Mouse (Mus musculus) ZHBTc4 (cell line): ENCODE measurements around the gene Sema4b.
A peak's percentile ranks its signal among the peaks of the same experiment; 100 is the strongest.

Source experiments
- DNase-seq: peaks from one replicate; pipeline ENCODE4 v3.0.0-alpha.2; 2011; ENCODE audit warnings: low read depth, low spot score

Sema4b gene

DNA sequence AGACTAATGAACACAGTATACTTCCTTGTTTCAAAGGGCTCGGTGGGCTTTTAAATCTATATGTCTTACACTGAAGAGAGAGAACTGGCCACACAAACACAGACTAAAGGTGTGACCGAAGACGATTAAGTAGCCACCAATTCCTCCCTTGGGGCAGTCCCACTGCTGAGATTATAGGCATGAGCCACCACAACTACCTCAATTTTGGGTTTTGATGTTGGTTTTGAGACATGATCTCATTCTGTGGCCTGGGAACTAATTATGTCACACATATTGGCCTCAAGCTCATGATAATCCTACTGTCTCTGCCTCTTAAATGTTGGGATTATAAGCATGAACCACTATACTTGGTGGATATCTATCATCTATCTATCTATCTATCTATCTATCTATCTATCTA lies 9.2 kb upstream of the Sema4b start:
- no peak for DNase-seq

DNA sequence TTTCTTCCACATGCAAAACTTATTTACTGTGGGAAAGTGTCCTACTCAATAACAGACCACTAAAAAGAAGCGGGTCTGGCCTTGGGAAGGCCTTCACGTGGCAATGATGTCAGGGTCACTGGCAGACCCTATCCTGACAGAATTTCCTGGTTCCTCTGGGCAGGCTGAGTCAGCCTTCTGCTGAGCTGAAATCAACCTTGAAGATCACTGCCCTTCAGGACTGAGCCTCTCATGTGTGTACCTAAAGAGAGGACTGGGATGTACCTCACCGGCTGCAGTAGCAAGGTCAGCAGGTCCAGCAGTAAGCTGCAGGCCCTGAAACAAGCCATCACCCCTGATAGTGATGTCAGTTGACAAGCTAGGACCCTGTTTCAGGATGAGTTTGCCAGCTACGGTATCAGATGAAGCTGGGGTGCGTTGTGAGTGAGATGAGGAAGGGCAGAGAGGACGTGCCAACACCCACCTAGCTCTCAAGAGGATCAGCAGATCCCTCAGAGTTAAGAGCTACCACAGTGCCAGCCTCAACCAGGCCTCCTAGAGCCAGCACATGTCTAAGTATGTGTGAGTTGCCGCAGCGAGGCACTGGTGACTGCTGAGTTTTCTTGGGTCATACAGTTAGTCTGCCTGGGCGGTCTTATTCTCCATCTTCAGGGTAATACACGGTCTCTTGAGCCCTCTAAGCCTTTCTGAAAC lies 8.5 kb upstream of the Sema4b start:
- no peak for DNase-seq

DNA sequence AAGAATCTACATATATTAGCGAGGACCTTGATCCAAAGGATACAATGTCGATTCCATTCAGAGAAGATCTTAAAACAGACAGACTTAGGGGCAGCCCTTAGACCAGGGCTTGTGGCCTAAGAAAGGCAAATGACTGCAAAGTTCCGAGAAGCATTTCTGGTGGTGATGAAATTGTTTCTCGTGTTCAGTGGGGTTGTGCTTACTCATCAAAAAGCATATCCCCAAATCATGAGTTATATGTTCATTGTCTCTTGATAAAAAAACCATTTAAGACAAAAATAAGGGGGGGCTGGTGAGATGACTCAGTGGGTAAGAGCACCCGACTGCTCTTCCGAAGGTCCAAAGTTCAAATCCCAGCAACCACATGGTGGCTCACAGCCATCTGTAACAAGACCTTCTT lies 7.3 kb upstream of the Sema4b start:
- no peak for DNase-seq

DNA sequence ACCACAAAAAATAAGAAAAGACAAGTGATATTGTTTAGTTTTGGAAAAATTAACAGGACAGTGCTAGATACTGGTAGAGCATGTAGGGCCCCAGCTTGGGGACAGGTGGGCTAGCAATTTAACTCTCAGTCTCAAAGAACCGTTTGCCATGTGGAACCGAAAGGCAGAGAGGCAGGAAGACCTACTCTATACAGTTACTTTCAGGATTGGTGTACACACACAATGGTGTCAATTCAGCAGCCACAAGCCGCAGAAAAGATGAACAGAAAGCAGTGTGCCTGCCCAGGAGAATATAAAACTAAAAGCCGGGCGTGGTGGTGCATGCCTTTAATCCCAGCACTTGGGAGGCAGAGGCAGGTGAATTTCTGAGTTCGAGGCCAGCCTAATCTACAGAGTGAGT lies 6.9 kb upstream of the Sema4b start:
- no peak for DNase-seq

DNA sequence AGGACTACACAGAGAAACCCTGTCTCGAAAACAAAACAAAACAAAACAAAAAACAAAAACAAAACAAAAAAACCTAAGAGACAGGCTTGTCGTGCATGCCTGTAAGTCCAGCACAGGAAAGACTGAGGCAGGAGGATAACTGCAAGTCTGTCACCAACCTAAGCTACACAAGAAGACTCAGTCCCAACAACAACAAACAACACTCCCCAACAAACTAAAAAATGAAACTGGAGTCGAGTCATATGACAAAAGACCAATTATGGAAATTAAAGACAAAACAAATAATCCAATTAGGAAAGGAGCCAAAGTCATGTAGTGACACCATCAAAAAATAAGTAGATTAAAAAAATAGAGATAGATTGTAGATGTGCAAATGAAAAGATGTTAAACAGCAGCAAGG lies 6.4 kb upstream of the Sema4b start:
- no peak for DNase-seq

DNA sequence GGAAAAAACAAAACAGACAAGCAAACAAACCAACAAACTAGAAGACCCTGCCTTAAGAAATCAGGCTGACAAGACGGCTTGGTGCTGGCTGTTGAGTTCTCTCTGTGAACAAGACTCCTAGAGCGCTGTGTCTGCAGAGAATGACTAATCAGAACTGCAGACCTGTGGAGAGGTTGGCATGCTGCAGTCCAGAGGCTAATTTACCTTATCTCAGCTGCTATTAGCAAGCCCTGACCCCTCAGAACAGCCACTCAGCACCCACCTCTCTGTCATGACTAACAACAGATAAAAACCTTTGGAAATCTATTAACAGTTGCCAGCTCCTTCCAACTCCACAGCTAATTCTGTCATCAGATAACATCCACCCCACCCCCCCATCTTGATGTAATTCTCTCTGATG lies 5.6 kb upstream of the Sema4b start:
- DNase-seq, result no peak

DNA sequence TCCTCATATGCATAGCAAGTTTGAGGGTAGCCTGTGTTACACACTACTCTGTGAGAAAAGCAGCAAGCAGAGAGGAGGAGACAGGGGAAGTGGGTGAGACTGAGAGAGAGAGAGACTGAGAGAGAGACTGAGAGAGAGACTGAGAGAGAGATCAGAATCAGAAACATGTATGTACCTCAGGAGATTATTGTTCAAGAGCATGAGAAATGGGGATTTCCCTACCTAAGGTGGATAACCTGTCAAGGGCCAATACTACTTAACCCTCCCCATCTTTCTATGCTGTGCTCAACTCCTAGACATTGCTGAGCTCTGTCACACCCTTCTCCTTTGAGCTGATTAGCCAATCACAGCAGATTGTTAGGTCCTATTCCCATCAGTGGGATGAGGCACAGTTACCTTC lies 4.5 kb upstream of the Sema4b start:
- DNase-seq, result no peak

DNA sequence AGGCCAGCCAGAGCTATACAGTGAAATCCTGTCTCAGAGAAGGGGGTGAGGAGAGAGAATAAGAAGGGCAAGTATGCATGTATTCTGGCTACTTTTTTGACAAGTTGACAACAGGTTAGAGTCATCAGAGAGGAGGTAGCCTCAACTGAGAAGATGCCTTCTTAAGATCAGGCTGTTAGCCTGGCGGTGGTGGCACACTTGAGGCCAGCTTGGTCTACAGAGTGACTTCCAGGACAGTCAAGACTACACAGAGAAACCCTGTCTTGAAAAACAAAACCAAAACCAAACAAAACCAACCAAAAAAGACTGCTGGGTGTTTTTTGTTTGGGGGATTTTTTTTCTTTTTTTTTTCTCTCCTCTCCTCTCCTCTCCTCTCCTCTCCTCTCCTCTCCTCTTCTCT lies 3.2 kb upstream of the Sema4b start:
- DNase-seq, result no peak

DNA sequence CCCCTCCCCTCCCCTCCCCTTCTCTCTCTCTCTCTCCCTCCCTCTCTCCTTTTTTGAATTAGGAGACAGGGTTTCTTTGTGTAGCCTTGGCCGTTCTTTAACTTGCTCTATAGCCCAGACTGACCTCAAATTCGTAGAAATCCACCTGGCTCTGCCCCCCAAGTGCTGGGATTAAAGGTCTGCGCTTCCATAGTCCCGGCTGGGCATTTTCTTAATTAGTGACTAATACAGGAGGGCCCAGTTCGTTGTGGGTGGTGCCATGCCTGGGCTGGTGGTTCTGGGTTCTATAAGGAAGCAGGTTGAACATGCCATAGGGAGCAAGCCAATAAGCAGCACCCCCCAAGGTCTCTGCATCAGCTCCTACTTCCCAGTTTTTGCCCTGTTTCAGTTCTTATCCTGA lies 2.7 kb upstream of the Sema4b start:
- no peak for DNase-seq

DNA sequence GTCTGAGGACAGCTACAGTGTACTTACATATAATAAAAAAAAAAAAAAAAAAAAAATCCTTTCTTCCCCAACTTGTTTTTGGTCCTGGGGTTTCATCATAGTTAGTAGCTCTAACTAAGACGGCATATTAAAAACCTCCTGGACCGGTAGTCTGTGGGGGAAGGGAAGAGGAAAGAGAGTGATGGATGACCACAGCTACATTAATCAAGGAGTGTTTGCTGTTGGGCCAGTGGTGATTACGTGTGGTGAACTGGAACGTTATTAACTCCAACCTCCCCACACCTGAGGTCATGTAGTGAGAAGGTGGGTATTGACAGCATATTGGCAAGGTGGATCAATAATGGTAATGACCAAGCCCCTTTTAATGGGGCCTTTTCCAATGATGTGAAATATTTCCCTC lies 2.1 kb upstream of the Sema4b start:
- no peak for DNase-seq

DNA sequence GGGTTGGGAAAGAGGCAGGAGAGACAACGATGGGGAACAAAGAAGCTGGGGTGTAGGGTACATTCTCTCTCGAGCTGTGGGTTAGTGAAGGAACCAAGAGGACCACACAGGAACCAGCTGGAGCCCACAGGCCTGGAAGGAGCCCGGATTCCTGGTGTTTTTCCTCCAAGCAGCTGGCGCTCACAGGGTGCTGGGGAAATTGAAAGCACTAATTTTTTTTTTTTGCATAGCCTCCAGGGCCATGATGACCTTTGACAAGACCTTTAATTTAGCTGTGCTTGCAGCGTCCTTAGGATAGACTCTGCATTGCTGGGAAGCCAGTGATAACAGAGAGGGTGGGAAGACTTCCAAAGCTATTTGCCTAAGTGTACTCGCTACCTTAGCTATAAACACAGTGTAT lies 1.7 kb upstream of the Sema4b start:
- DNase-seq, result no peak

DNA sequence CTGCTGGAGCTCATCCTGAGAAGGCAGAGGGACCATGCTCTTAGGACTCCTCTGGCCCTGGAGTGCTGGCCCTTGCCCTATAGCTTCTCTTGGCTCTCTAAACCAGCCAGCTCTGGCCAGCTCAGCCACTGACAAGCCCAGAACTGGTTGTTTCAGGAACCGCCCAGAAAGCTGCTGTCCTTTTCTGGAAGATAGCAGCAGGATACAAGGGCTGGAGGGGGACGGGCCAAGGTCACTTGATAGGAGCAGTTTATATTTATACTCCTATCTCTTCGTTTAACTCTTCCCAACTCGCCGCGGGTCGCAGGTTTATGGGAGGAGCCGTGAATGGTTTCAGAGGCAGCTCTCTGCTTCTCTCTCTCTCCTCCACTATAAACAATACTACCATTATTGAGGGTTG lies 620 bp upstream of the Sema4b start:
- peak; percentile 95 for DNase-seq

DNA sequence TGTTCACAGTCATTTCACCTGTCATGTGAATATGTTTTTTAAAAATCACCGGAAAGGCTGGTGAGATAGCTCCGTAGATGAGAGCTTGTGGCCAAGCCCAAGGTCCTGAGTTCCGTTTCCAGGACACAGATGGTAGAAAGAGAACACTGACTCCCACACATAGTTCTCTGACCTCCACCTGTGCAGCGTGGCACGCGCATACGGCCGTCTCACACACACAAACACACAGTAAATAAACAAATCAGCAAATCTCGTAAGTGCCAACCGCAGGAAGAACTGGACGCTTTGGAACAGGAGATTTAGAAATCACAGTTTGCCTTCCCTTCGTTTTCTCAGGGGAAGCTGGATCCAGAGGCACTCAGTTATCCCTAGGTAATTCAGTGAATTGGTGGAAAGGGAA lies 860 bp downstream of the Sema4b start:
- no peak for DNase-seq

DNA sequence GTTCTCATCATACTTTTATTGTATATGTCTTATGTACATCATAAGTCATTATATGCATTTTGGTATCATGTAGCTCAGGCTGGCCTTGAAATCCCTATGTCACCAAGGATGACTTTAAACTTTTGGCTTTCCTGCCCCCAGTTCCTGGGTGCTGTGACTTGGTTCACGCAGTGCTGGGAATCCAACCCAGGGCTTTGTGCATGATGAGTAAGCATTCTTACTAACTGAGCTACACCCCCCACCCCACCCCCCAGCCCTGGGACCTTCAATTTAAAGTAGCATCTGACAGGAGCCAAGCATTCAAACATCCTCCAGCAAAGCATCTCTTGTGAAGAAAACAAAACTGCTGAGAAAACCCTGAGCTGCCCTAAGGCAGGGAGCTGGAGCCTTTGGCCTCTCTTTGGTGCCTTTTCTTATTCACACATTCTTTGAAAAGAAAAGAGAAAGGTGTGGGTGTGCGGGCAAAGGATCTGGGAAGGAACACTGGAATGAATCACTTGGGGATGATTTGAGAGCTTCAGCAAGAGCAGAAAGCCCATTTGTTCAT lies 2.0 kb downstream of the Sema4b start:
- peak; percentile 95 for DNase-seq

DNA sequence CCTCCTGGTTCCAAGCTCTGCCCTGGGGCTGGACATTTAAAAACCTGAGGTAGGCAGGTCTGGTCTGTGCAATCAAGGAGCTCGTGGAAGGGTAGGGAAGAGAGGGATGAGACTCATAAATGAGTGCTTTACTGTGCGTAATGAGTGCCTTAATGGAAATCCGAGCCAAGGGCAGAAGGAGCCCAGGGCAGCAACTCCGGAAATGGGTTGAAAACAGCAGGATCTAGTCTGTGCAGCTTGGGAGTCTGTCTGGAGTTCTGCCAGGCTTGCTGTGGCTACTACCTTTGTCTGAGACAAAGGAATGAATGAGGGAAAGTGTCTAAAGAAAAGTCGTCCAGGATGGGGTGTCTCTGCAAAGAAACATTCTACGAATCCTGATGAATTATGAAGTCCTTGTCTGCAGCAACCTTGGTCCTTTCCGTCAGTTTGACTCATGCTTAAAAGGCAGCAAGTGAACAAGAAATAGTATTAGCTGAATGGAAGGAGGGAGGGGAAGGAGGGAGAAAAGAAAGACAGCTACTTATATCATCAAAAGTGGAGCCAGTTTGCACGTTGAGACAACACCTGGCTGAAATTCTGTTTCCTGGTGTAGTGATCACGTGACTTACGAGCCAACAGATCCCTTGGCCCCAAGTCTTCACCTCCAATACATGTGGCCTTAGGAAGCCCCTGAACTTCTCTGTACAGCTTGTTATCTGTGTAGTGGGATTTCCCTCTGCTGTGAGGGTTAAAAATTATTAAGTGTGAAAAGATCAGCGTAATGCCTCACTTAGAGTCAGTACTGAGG lies 2.7 kb downstream of the Sema4b start:
- DNase-seq, result peak; percentile 73

DNA sequence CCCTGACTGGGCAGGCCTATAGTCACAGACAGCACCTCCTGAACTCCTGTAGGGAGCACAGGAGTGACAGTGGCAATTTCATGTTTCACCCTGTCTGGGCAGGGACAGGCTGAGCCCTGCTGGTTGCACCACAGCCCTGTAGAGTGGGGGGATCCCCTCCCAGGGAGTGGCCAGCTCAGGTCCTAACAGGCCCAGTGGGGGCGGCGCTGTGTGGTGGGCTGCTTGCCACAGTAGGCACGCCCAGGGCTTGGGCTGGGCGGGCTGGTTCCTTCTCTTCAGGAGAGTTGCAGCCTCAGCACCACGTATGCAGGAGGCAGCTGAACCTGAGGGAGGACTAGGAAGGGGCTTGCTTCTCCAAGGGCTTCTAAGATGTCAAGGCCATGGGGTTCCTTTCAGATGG lies 4.8 kb downstream of the Sema4b start:
- DNase-seq, result peak; percentile 52

DNA sequence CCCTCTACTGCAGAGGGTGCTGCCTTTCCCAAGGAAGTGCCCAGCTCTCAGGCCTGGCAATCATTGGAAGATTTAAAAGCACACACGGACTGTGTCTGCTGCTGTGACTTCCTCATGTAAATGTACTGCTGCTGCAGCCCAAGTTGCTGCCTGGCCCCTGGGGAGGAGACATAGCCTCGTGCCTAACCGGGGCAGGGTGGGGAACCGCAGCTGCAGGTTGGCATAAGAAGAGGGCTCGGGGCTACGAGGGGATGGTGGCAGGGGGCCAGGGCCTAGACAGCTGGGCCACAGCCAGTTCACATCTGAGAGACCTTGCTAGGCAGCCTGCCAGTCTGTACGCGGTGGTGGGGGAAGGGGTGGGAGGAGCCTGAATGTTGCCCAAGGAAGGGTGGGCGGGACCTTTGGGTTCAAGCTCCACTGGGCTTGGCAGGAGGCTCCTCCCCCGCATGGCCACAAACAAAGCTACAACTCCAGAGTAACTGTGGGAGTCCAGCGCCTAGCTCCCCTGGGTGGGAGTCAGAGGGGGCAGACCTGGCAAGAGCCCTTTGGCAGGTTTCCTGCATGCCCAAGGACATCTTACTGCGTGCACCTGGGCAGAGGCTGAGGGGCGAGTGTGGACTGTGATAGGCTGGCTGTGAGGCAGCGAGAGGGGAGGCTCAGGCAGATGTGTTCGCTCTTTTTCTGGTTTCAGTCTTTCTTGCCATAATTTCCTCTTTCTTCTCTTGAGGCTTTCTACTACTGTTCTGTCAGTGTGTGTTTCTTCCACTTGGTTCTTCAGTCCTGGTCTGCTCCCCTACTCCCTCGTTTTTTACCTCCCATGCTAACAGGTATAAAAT lies 5.8 kb downstream of the Sema4b start:
- DNase-seq, result peak; percentile 96

DNA sequence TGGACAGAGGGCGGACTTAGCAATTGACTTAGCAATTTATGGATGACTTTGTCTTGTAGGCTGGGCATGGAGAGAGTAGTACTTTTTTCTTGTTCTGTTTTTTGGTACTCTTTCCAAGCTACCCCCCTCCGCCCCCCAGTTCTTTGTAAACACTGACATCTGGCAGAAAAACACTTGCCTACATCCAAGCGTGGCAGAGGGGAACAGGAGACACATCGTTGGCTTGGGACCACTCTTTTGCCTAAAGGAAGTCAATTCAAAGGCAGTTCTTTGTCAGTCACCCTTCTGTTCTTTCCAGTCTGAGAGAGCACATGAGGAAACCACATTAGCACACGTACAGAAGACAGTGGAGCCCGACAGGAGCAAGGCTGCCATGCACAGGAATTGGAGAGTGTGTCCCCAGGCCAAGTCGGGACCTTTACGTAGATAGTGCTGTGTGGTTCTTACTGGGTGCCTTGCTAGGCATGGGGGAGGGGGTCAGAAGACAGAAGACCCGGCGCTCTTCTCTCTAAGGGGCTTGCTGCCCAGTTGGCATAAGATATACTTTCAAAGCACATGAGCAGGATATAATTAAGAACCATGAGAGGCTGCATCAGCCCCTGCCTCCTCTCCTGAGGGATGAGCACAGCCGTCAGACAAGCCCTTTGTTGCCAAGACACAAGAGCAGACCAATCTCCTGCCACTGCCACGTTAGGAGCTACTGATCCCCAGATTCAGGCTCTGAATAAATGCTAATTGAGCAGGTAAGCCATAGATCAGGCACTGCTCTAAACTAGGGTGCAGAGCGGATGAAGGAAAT lies 7.5 kb downstream of the Sema4b start:
- no peak for DNase-seq

DNA sequence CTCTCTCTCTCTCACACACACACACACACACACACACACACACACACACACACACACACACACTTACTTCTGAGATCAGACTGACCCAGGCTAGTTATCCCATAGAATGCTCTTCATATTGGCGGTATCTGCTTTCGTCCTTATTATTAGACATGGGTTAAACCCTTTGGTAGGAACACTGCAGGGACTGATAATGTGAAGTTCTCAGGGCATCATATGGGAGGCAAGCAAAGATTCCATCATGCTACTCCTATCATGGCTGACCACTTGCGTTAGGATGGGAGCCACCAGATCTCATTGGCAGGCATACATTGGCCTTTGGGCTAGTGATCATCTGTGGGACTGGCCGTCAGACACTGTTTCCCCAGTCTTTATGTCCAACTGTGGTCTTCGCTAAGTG lies 8.5 kb downstream of the Sema4b start:
- no peak for DNase-seq

DNA sequence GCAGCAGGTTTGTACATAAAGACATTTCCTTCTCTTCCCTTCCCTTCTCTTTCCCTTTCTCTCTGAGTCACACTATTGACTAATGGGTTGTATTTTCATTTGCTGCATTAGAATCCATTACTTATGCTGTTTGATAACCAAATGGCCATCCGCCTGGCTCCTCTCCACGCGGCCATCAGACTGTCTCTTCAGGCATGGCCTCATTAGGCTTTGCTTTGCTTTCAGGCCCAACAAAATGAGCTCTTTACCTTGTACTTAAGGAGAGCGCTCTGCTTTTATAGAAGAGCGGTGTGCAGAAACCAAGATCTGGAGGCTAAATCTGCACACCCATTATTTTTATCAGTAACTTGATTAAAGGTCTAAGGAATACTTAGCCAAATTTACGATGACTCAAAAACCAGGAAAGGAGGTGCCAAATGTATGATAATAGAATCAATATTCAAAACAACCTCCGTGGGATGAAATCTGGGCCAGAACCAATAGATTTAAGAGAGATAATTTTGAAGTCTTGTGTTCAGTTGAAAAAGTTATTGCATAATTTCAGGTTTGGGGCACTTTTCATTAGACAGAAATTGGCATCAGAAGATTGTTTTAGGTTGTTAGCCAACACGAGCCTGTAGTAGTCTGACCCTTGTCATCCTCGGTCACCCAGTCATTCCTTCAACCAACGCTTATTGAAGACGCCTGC lies 9.1 kb downstream of the Sema4b start:
- no peak for DNase-seq

DNA sequence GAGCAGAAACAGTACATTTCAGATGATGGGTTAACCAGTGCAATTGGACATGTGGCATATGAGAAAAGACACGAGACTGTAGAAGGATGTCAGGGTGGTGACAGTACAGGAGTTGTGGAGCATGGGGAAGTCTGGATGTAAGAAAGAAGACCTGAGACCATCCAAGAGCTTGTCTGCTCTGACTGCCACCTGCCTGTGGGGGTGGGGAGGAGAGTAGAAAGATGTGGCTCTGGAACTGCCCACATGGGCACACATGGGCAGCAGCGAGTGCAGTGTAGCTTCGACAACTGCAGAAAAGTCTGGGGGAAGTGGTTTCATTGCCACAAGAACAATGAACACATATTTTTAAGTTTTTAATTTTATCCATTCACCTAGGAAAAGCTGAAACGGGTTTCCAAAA lies 10.7 kb downstream of the Sema4b start:
- no peak for DNase-seq
